Mouse (Mus musculus) CH12F3 (cell line): Measurements from ENCODE around the gene Uck1.
"Not testable (repeated sequence)": the region's sequence is repeated elsewhere in the genome, so short reads cannot be mapped to it uniquely, and the experiment has no call there.

Source experiments
- in situ Hi-C: fragments of 300-500 bp; cut with MboI; formaldehyde crosslinking; loops from 2 replicates; pipeline ENCODE4 v1.14.3; 2020; ENCODE audit warnings: low sequenced_read_pairs

Gene Uck1

GRCm38 (mm10) chr2:32259657-32260417 lies at the start of gene Uck1:
Gene Uck1, minus strand, starts transcription at chr2:32260159.
- in situ Hi-C loops = no loop called here

- in situ Hi-C loops = no loop called here
Observed at GRCm38 (mm10) chr2:32308870-32309568, 49.1 kb upstream of the Uck1 start.

GRCm38 (mm10) chr2:32307941-32308760 lies 48.2 kb upstream of the Uck1 start:
- in situ Hi-C loops = no loop called here

GRCm38 (mm10) chr2:32307247-32307798 lies 47.4 kb upstream of the Uck1 start:
- in situ Hi-C loops = no loop called here

- in situ Hi-C loops = no loop called here
Observed at GRCm38 (mm10) chr2:32306176-32306575, 46.2 kb upstream of the Uck1 start.

GRCm38 (mm10) chr2:32305668-32306067 lies 45.7 kb upstream of the Uck1 start:
- in situ Hi-C loops = no loop called here

- in situ Hi-C loops = no loop called here
Observed at GRCm38 (mm10) chr2:32304145-32304832, 44.3 kb upstream of the Uck1 start.

- in situ Hi-C loops = no loop called here
Observed at GRCm38 (mm10) chr2:32302952-32303351, 43.0 kb upstream of the Uck1 start.

- in situ Hi-C loops = no loop called here
Observed at GRCm38 (mm10) chr2:32299469-32299868, 39.5 kb upstream of the Uck1 start.

- in situ Hi-C loops = not testable (repeated sequence)
Observed at GRCm38 (mm10) chr2:32295842-32296241, 35.9 kb upstream of the Uck1 start.

GRCm38 (mm10) chr2:32295285-32295684 lies 35.3 kb upstream of the Uck1 start:
- in situ Hi-C loops = no loop called here

GRCm38 (mm10) chr2:32294348-32294747 lies 34.4 kb upstream of the Uck1 start:
- in situ Hi-C loops = no loop called here

- in situ Hi-C loops = no loop called here
Observed at GRCm38 (mm10) chr2:32289578-32289977, 29.6 kb upstream of the Uck1 start.

GRCm38 (mm10) chr2:32288371-32288931 lies 28.5 kb upstream of the Uck1 start:
- in situ Hi-C loops = no loop called here

- in situ Hi-C loops = no loop called here
Observed at GRCm38 (mm10) chr2:32287923-32288367, 28.0 kb upstream of the Uck1 start, which contains the start of gene Swi5. Gene Swi5, minus strand, starts transcription at chr2:32288075.

- in situ Hi-C loops = no loop called here
Observed at GRCm38 (mm10) chr2:32287334-32287840, 27.4 kb upstream of the Uck1 start, which contains the start of gene Golga2. Gene Golga2, plus strand, starts transcription at chr2:32287384.

- in situ Hi-C loops = no loop called here
Observed at GRCm38 (mm10) chr2:32283986-32284385, 24.0 kb upstream of the Uck1 start.

- in situ Hi-C loops = no loop called here
Observed at GRCm38 (mm10) chr2:32282727-32283126, 22.8 kb upstream of the Uck1 start.

- in situ Hi-C loops = no loop called here
Observed at GRCm38 (mm10) chr2:32282289-32282688, 22.3 kb upstream of the Uck1 start.

- in situ Hi-C loops = no loop called here
Observed at GRCm38 (mm10) chr2:32275823-32276222, 15.9 kb upstream of the Uck1 start.
